Mouse (Mus musculus) embryonic fibroblast, embryonic 13.5 days (primary cell): ENCODE results near the gene Gm17304. TPM values are rescaled to one million over a fixed set of nuclear protein-coding genes. Genes with fewer than 3 reads are reported as not detected.

Experiments used
- H3K27ac ChIP-seq: 2 replicates; pipeline ENCODE4 v1.5.1; 2012; ENCODE audit warnings: low read length, control low read depth, inconsistent platforms; ENCODE audit not compliant: insufficient read depth
- H3K4me1 ChIP-seq: 2 replicates; pipeline ENCODE4 v1.6.1; 2011; ENCODE audit warnings: low read length; ENCODE audit not compliant: control insufficient read depth, insufficient read depth
- H3K4me3 ChIP-seq: 2 replicates; pipeline ENCODE4 v1.5.1; 2011; ENCODE audit warnings: mild to moderate bottlenecking, control low read depth, low read length; ENCODE audit not compliant: insufficient read depth
- CTCF ChIP-seq: IDR thresholded peaks from 2 replicates; pipeline ENCODE4 v1.5.1; 2011; ENCODE audit warnings: mild to moderate bottlenecking, control low read depth, low read length, moderate library complexity, borderline replicate concordance; ENCODE audit not compliant: insufficient read depth
- POLR2A ChIP-seq: IDR thresholded peaks from 2 replicates; pipeline ENCODE4 v1.6.1; 2011; ENCODE audit warnings: low read depth, mild to moderate bottlenecking, control low read depth, low read length, moderate library complexity
- polyA plus RNA-seq: library from polyadenylated mRNA; stranded (reverse); fragments of >200 nt; gene quantifications from 2 replicates; pipeline ENCODE4 v1.2.4, GENCODE M21; 2011; ENCODE audit warnings: low read depth; ENCODE audit not compliant: missing spikeins, insufficient read length

Gm17304 gene
- polyA plus RNA-seq, 1 experiment = not detected

DNA sequence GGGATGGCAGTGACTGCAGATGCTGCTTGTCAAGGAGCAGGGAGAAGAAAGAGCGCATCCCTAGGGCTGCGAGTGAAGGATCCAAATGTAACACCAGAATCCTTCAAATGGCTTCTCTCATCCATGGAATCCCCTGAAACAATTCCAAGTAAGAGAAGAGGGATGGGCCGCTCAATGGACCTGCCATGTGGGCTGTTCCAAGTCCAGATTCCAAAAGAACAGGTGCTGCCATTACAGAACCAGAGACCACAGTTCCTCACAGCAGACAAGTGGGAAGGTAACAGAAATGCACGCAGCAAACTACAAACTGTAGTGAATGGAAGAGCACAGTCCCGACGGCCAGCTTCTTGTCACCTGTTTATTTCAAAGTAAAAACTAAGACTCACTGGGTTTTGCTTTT is 11.5 kb downstream of the Gm17304 start:
- Histone ChIP-seq H3K4me1 (peaks cover 8% of the 10 kb centered on the region; the same call in 1 of the 2 replicates), H3K27ac (no peak overlapping the region), H3K4me3 (no peak overlapping the region)
- no peak for TF ChIP-seq POLR2A
- TF ChIP-seq CTCF = no peak

DNA sequence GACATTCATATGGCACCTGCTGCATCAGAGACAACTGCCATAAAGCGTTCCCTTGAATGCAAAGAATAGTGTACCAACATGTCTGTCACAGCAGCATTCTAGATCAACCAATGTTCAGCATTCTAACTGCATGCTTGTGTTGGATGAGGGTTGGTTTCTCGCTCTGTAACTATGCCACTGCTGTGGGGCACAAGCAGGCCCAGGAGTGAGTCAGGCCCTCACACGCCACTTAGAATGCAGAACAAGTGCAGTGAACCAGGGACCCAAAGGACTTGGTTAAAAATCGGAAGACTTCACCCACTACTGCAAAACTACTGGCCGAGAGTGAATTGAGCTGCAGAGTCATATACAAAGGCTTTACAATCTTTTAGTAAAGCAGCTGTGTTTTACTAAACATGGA is 13.3 kb downstream of the Gm17304 start:
- no peak for TF ChIP-seq CTCF
- Histone ChIP-seq H3K4me3 (no peak overlapping the region), H3K27ac (no peak overlapping the region)

DNA sequence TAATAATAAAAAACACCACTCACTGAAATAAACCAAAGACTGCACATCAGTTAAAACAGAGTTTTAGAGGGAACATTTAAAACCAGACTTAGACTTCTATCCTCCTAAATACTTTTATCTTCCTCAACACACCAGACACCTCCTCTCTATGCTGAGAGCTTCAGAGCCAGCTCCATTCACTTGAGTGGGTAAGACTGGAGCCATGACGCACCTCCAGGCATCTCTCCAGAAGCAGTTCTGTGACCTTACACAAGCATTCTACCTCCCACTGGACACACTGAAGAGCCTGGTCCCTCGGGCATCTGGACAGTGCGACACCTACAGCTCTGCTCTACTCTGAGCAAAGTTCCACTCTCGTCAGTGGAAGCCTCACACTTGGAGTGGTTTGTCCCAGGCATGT is 14.4 kb downstream of the Gm17304 start:
- Histone ChIP-seq H3K4me1 (peaks cover 12% of the 10 kb centered on the region), H3K27ac (no peak overlapping the region), H3K4me3 (no peak overlapping the region)
- no peak for TF ChIP-seq POLR2A
- TF ChIP-seq CTCF = no peak

More for the DNA sequence above, 13.3 kb downstream of the Gm17304 start:
- peaks cover 8% of the 10 kb centered on the region; the same call in 1 of the 2 replicates for H3K4me1 ChIP-seq

DNA sequence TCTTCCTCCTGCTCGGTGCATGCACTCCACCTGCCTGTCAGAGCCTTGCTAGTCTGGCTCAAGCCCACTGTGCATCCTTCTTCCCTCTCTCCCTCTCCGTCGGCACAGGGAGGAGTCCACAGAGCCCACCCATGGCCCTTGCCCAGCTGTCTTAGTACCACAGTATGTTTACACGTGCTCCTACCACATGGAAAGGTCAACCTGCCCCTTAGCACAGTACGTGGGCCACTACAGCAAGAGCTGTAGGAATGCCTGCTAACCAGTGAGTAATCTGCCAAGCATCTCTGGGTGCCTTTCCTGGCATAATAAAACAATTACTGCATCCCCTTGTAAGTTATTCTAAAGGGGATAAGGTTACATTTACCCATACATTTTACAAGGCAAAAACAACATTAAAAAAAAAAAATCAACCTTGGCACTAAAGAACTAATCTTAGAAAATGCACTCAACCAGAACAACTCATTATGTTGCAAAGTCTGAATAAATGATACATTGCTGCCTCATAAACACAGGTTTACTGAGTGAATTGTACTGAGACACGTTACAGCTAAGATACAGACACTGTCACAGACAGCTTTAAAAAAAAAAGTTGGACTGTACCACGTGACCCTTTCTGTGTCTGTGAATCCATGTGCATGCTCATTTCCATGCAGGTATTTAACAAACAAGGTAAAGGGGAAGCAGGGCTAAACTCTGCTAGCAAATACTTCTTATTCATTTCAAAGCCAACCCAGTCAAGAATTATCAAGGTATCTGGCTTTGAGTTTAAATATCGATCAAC is 19.7 kb downstream of the Gm17304 start:
- TF ChIP-seq POLR2A = no peak
- no peak for TF ChIP-seq CTCF

DNA sequence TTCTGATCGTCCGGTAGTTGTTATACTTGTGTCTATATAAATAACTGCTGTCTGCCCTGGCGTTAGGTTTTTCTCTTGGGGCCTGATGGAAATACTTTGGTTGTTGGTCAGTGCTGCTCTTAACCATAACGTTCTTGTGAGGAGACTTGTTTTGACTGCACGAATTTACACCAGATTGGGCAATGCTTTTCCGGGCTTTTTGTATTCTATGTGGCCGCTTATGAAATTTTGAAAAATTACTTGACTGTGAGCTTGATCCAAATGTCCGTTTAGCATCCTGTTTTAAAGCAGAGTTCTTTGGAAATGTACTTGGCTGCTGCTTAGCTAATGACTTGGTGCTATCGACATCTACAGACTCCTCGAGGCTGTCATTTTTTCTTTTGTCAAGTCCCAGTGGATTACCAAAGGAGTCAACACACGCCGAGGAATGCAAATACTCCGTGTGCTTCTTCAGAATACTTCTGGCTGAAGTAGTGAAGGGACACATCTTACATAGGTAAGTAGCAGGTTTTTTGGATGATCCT is 27.6 kb downstream of the Gm17304 start:
- no peak overlapping the region for H3K27ac ChIP-seq

More for the DNA sequence above, 19.7 kb downstream of the Gm17304 start:
- no peak overlapping the region for H3K4me3 ChIP-seq
- no peak overlapping the region for H3K27ac ChIP-seq
- peaks cover 13% of the 10 kb centered on the region for H3K4me1 ChIP-seq

DNA sequence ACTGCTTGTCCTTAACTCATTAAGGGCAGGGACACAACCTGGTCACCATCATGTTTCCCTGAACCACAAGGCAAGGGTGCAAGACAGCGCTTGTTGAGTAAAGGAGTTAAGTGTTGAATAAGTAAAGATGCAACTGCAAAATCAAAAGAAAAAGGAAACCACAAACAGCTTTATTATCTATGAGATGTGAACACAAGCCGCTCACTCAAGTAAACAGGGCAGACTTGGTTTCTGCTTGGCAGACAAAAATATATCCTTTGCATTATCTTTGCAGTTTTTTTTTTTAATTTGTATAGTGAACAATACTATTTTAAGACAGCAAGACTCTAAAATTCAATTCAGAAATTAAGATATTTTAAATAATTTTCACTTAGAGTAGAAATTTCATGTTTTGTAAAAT is 30.7 kb downstream of the Gm17304 start:
- Histone ChIP-seq H3K4me3 (no peak overlapping the region), H3K27ac (no peak overlapping the region), H3K4me1 (no peaks in the 10 kb centered on the region)
- no peak for TF ChIP-seq POLR2A
- no peak for TF ChIP-seq CTCF

More for the DNA sequence above, 27.6 kb downstream of the Gm17304 start:
- TF ChIP-seq CTCF = no peak
- no peak for TF ChIP-seq POLR2A
- H3K4me3 ChIP-seq = no peak overlapping the region
- no peaks in the 10 kb centered on the region for H3K4me1 ChIP-seq

DNA sequence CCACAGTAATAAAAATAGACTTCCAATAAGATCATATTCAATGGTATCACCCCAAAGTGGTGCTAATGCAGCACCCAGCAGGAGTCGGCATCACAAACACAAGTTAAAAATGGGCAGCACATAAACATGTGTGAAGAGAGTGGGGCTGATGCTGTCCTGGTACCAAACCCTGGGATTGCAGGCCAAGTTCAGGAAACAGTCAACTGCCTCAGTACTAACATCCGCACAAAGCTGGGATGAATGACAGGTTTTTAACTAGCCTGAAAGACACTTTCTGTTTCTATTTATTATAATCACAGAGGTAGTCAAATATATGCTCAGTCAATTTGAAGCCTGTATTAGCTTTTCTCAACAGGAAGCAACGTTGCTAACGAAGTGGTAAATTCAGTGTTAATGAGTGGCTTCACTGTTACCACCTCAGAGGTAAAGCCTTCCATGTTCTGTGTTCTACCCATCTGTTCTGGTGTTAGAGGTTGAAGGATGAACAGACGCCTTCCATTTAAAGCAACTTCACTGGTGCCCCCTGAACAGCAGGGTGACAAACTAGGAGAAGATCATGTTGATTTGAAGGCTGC is 31.4 kb downstream of the Gm17304 start:
- TF ChIP-seq POLR2A = no peak
- no peak for TF ChIP-seq CTCF
- Histone ChIP-seq H3K27ac (no peak overlapping the region), H3K4me1 (no peaks in the 10 kb centered on the region), H3K4me3 (no peak overlapping the region)

DNA sequence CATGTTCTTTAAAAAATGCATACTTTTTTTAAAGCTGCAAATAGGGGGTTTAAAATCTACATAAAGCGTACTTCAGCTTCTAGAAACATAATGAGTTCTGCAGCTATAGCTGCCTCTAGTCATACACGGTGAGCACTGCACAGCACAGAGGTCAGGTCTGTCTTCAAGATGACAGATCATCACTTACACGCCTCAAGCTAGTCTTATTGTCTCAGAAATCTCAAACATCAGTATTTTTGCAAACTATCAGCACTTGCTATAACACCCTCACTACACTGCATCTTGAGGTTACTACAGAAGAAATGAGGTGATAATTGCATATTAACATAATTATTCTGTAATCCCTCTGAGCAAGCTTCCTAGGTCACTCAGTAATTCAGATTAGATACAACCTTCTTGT is 33.0 kb downstream of the Gm17304 start:
- H3K27ac ChIP-seq = no peak overlapping the region
- H3K4me3 ChIP-seq = no peak overlapping the region
- TF ChIP-seq POLR2A = no peak
- no peak for TF ChIP-seq CTCF
- H3K4me1 ChIP-seq = no peaks in the 10 kb centered on the region

DNA sequence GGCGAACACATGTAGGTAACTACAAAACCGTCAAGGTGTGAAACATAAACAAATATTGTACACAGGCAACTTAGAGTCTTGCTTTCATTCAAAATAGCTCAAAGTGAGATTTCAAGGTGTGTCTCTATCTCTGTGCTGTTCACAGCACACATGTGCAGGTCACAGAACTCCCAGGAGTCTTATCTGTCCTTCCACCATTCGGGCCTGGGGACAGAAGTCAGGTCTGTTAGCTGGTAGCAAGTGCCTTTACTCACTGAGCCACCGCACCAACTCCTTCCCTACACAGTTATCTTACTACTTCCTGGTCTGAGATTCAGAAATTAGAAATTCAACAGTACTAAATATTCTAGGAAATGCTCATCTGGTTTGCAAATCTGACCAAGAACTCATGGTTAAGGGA is 34.5 kb downstream of the Gm17304 start:
- Histone ChIP-seq H3K4me3 (no peak overlapping the region), H3K4me1 (no peaks in the 10 kb centered on the region), H3K27ac (no peak overlapping the region)
- no peak for TF ChIP-seq CTCF
- TF ChIP-seq POLR2A = no peak

DNA sequence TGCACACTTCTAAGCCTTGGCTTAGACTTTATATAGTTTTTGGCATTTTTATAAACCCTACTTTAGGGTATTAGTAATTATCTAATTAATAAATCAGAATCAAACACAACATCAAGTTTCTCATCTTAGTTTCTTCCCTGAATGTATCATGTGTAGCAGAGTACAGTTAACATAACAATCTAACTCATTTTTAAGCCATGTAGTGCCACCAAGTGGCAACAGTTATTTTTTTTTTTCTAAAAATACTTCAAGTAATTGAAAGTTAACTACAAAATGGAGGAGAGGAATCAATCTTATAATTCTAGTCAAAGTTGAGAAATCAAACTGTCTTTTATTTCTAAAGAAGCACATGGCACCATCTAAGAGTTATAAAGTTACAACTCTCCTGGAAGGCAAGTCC is 40.5 kb downstream of the Gm17304 start:
- Histone ChIP-seq H3K4me3 (no peak overlapping the region), H3K27ac (no peak overlapping the region), H3K4me1 (no peaks in the 10 kb centered on the region)
- TF ChIP-seq POLR2A (no peak), CTCF (no peak)
